Mouse (Mus musculus): ENCODE measurements at regions not wholly inside any gene's neighbourhood (a gene's known extent, or its start where the extent isn't known, plus 50 kb on each side); places are given as distances from the start of the nearest gene placed in this dataset.

GRCm38 (mm10) chr3:39918601-39919000, 612.5 kb upstream of the Intu start:
- DNase-seq (ENCODE audit: low spot score in 2 of 2), result no peak

- no peak for DNase-seq (ENCODE audit: low spot score in 2 of 2)
Measured at GRCm38 (mm10) chr3:39925436-39925835, 605.6 kb upstream of the Intu start.

- no peak for DNase-seq (ENCODE audit: low spot score in 2 of 2)
Measured at GRCm38 (mm10) chr3:39928421-39928820, 602.7 kb upstream of the Intu start.

GRCm38 (mm10) chr3:39933372-39933771, 597.7 kb upstream of the Intu start:
- no peak for DNase-seq (ENCODE audit: low spot score in 2 of 2)

- no peak for DNase-seq (ENCODE audit: low spot score in 2 of 2)
Measured at GRCm38 (mm10) chr3:39937719-39938278, 593.3 kb upstream of the Intu start.

- no peak for DNase-seq (ENCODE audit: low spot score in 2 of 2)
Measured at GRCm38 (mm10) chr3:39944581-39944980, 586.5 kb upstream of the Intu start.

- DNase-seq (ENCODE audit: low spot score in 2 of 2), result no peak
Measured at GRCm38 (mm10) chr3:39952103-39952502, 579.0 kb upstream of the Intu start.

GRCm38 (mm10) chr3:39952556-39952955, 578.5 kb upstream of the Intu start:
- no peak for DNase-seq (ENCODE audit: low spot score in 2 of 2)

GRCm38 (mm10) chr3:39961836-39962640, 569.0 kb upstream of the Intu start:
- no peak for DNase-seq (ENCODE audit: low spot score in 2 of 2)

GRCm38 (mm10) chr3:39965431-39965830, 565.7 kb upstream of the Intu start:
- DNase-seq (ENCODE audit: low spot score in 2 of 2), result peak; percentile 3 to 20

- no peak for DNase-seq (ENCODE audit: low spot score in 2 of 2)
Measured at GRCm38 (mm10) chr3:39966390-39966789, 564.7 kb upstream of the Intu start.

- no peak for DNase-seq (ENCODE audit: low spot score in 2 of 2)
Measured at GRCm38 (mm10) chr3:39976937-39977336, 554.1 kb upstream of the Intu start.

- no peak for DNase-seq (ENCODE audit: low spot score in 2 of 2)
Measured at GRCm38 (mm10) chr3:39978916-39979679, 552.0 kb upstream of the Intu start.

- no peak for DNase-seq (ENCODE audit: low spot score in 2 of 2)
Measured at GRCm38 (mm10) chr3:39982656-39983055, 548.4 kb upstream of the Intu start.

- no peak for DNase-seq (ENCODE audit: low spot score in 2 of 2)
Measured at GRCm38 (mm10) chr3:39987710-39988109, 543.4 kb upstream of the Intu start.

- DNase-seq (ENCODE audit: low spot score in 2 of 2), result peak; percentile 63 to 76
Measured at GRCm38 (mm10) chr3:39998628-39999027, 532.5 kb upstream of the Intu start.

- DNase-seq (ENCODE audit: low spot score in 2 of 2), result no peak
Measured at GRCm38 (mm10) chr3:39999846-40000245, 531.2 kb upstream of the Intu start.

- no peak for DNase-seq (ENCODE audit: low spot score in 2 of 2)
Measured at GRCm38 (mm10) chr3:40002838-40003237, 528.2 kb upstream of the Intu start.

GRCm38 (mm10) chr3:40010051-40010450, 521.0 kb upstream of the Intu start:
- no peak for DNase-seq (ENCODE audit: low spot score in 2 of 2)

GRCm38 (mm10) chr3:40021682-40022081, 509.4 kb upstream of the Intu start:
- DNase-seq (ENCODE audit: low spot score in 2 of 2), result no peak

GRCm38 (mm10) chr3:40027713-40028112, 503.4 kb upstream of the Intu start:
- no peak for DNase-seq (ENCODE audit: low spot score in 2 of 2)

GRCm38 (mm10) chr3:40036177-40036576, 494.9 kb upstream of the Intu start:
- DNase-seq (ENCODE audit: low spot score in 2 of 2), result no peak

Measured in left cerebral cortex, adult 18-20 months (tissue).